Mouse (Mus musculus) urinary bladder, adult 18-20 months (tissue): ENCODE measurements around the gene Dcaf4.

Experiments
- DNase-seq, 2 experiments: peaks; one replicate each; pipeline ENCODE4 v3.0.0; 2022; ENCODE audit warnings: low spot score in 2 of 2, mixed read lengths in 2 of 2

Dcaf4 gene

DNA sequence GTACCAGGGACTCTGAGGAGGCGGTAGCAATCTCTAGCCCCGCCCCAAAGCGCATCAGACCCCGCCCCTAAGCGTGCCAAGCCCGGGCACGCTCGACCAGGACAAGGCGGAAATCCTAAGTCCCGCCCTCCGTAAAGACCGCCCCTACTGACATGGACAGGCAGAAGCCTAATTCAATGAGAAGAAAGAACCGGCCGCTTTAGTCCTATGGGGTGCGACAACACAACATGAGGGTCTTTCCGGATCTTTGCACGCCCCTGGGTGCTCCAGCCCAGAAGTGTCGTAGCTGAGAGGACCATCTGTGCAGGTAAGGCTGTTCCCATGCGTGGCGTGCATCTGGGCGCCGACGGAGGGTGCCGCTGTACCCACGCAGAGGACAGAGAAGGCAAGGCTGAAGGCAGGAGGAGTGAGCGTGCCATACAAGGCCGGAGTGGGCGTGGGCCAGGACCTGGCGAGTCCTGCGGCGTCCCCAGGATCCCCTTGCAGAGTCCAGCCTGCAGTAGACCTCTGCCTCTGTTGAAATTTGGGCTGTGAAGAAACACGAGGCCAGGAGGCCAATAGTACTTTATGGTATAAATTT is at the start of gene Dcaf4:
Gene Dcaf4, plus strand, starts transcription at position 156 of the 580 bp plus-strand sequence.
- peak; percentile 94 to 98 for DNase-seq

DNA sequence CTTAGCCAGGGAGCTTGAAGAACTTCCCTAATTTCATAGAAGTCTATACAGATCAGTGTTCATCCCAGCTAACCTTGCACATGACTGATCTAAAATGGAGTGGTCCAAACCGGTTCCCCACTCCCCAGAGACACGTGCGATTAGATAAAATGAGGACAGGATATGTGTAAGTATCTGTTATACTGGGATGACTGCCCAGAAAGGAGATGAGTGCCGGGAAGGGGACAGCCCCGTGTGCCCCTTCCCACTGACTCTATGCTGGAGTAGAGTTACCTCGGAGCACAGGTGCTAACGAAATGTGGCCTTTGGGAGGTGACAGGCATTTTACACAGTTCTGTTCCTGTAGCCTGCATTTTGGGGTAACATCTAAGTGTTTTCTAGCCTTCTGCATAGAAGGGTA is 48.5 kb upstream of the Dcaf4 start:
- no peak for DNase-seq

DNA sequence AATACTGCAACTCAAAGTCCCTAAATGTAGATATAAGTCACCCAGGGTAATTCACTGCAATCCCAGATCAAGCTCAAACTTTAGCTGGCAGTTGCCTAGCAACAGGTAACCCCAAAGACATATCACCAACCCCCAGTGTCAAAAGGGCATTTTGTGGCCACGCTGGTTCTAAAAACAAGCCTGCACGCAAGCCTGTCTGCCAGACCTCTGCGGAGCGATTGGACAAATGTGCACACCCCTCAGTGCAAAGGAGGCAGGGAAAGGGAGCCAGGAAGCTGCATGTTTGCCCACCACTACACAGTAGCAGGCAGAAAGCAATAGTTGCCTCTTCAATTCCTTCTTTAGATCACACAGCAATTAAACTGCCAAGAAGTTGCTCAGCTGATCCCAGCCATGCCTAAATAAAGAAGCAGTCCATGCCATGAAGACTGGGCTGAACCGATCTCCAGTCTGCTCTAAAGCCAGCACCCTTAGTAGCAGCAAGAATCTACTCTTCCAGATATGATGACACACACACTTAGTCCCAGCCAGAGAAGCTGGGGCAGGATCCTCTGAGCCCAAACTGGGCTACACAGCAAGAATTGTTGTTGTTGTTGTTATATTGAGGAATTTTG is 46.2 kb upstream of the Dcaf4 start:
- DNase-seq: no peak

DNA sequence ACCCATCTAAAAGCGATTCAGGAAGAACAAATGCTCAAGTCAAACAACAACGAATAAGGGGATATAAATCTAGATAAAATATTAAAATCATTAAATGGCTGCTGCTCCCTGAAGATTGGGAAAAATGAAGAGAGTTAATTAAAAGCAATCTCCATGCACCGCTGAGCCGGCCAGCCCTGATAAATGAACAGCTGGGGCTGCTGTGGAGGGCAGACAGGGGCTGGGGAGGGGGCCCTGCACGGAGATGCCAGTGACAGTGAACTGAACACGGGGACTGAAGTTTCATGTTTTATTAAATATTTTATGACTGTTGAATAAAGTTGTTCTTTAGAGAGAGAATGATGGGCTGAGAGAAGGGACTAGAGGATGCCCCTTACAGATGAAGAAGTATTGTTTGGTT is 44.8 kb upstream of the Dcaf4 start:
- DNase-seq: no peak

GRCm38 (mm10) chr12:83476277-83476676 is 44.0 kb upstream of the Dcaf4 start:
- no peak for DNase-seq

DNA sequence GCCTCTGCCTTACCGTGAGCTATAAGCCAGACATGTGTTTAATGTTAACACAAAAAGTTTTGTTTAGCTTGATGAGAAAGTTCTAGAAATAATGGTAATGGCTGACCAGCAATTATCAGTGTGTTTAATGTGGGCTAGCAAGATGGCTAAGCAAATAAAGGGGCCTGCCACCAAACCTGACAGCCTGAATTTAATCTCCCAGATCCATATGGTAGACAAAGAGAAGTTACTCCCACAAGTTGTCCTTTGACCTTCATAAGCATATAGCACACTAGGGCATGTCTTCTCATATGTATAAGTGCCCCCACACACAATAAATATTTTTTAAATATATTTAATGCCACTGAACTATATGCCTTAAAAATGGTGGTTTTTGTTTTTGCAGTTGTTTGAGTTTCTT is 41.1 kb upstream of the Dcaf4 start:
- DNase-seq: no peak

DNA sequence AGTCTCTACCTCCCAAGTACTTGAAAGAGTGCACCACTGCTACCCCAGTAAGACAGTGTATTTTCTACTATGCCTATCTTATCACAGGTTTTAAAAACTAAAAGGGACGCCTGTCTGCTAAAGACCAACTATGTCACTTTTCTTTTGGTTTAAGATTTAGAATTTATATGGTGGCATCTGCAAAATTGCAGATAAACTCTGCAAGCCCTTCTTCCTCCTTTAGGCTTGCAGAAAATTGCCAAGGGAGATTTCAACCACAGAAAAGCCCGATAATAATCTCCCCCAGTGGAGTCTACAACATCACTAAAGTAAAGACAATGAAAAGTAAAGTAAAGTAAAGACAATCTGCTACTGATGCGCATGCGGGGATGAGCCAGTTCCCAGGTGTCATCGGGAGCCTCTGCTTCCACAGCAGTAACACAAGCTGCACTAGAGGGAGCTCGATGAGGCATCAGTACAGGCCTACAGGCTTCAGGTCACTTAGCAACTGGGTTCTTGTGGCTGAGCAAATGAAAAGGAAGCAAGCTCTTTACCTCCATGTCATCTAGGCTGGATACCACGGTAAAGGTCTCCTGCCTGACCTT is 40.4 kb upstream of the Dcaf4 start:
- no peak for DNase-seq

GRCm38 (mm10) chr12:83481439-83481838 is 38.8 kb upstream of the Dcaf4 start:
- DNase-seq: no peak

DNA sequence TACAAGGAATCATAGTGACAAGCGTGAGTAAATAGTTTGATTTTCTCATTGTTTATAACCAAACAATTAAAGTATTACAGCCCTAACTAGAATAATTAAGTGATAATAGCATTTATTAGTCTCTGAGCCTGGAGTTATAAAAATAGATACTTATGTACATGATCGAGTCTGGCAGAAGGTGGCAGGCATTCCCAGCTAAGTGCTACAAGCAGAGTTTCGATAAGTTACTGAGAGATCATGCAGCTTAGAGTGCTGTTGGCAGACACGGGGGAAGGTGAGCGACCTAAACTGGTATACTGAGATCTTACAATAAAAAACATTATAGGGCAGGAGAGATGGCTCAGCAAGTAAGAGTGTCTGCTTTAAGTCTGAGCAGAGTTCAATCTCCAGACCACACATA is 36.6 kb upstream of the Dcaf4 start:
- DNase-seq: no peak

DNA sequence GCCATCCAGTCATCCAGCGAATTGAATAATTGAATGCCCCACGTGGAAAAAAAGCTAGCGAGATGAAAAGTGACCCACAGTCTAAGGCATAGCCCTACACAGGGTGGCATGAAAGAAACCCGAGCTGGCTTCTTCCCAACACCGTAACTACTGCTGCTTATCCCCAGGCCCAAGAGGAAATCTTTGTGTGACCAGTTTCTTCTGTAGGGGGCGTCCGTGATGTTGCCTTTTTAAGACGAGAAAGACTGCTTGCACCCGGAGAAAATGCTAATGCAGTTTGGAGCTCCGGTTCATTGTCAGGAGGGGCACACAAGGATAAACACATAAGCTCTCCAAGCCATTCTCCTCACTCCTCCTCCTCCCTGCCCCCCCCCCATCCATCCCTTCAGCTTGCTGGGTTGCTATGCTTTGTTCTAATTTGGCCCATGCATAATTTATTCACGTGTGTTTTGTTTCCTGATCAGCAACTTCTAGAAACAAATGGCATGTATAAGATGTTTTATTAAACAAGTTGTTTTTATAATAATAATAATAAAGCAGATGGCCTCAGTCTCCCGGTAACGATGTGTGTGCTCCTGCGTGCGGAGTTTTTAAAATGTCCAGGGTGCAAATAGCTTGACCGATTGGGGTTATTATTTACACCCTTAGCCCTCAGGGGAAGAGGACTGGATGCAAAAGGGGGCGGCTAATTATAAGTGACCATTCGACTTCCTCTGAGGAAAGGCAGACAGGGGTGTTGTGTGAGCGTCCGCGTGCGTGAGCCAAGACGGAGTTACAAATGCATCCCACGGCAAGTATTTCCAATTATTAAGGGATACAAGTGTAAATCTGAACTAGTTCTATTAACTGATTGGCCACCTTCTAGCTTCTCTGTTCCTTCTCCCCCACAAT is 35.2 kb upstream of the Dcaf4 start:
- DNase-seq: no peak

DNA sequence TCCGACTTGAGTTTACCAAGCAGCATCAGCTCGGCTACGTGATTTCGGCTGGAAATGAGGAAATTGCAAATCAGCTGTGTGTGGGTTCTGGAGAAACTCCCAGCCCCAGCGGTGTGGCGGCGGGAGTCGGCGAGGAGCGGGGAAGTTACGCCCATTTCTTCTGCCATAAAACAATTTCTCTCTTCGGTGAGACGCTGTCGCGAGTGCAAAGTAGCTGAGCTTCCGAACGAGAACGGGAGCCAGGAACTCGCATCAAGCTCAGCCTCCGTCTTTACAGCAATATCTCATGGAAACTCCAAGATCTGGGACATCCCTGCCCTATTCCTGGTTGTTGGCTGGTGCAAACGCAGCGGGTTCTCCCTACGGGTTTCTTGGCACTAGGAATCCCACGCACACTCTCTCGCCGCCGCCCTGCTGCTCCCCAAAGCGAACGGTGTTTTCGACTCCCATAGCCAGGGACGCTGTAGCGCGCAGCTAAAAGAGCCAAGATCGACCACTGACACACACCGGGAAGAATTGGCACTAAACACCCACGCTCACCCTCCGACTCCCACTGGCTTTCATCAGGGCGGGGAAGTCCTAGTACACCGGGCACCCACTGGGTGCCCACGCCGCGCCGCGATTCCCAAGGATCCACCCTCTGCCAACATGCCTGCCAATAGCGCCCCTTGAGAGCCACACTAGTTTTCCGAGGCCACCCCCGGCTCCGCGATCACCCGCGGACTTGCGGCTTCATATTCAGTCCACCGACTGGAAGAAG is 34.2 kb upstream of the Dcaf4 start:
- peak in 1 of 2 experiments; percentile 32 for DNase-seq

DNA sequence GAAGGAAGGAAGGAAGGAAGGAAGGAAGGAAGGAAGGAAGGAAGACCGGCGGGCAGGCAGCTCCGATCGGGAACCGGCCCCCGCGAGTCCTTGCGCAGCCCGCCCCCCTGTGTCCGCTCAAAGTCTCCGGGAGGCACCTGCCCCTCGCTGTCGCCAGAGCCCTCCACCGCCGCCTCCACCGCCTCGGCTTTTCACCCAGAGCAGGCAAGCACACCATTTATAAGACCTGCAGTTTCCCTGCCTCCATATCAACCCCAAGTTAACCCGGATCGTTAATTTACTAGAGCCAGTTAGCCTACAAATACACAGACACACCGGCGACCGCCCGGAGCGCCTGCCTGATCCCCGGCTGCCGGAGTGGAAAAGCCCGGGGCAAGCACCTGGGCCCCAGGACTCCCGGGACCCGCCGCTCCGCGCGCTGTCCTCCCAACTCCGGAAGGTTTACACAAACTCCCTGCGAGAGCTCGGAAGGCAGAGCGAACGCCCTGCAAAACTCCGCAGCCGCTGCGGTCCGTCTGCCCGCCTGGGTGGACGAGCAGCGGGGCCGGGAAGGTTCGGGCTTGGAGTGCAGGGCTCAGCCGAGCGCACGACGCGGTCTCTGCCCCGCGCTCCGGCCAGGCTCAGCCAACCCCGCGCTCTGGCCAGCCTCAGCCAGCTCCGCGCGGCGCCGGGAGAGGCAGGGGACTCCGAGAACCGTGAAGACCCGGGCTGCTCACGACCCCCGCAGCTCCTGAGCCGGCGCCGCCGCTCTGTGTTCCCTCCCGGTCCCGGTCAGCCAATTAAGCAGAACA is 33.4 kb upstream of the Dcaf4 start:
- DNase-seq: peak; percentile 6 to 59

DNA sequence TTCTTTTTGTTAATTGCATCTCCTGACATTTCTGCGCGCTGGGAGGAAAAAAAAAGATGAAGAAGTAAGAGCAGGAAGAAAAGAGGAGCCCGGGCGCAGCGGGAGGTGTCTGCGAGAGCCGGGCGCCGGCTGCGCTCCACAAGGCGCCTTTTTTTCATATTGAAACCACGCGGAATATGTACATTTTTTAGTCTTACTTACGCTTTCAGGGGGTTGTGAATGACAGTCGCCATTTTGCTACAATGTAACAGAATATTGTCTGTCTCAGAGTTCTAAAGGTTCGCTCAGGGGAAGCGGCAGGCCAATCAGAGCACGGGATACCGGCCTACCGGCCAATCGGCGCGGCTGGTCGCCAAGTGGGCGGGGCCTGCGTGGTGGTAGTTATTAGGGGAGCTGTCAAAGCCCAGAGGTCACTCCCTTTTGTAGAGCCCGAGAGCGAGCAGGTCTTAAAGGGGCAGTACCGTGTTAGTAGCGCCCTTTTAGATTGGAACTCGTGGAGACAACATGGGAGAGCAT is 32.7 kb upstream of the Dcaf4 start, which contains the start of gene Dpf3:
Gene Dpf3, minus strand, starts transcription at position 241 of the 516 bp plus-strand sequence.
- DNase-seq: peak; percentile 98

GRCm38 (mm10) chr12:83488211-83488941 is 31.9 kb upstream of the Dcaf4 start:
- peak in 1 of 2 experiments; percentile 31 for DNase-seq

- no peak for DNase-seq
Observed at GRCm38 (mm10) chr12:83489748-83490147, 30.5 kb upstream of the Dcaf4 start.

DNA sequence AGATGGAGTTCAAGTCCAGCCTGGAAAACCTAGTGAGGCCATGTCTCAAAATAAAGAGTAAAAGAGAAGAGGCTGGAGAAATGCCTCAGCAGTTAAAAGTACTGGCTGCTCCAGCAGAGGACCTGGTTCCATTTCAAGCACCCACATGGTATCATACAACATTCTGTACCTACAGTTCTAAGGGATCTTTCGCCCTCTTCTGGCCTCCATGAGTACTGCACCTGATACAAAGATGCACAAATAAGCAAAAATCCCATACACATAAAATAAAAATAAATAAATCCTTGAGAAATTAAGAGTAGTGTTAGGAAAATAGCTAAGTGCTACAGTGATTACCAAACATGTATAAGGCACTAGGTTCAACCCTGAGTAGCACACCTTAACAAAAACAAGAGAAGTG is 28.7 kb upstream of the Dcaf4 start:
- no peak for DNase-seq

GRCm38 (mm10) chr12:83492808-83493207 is 27.5 kb upstream of the Dcaf4 start:
- DNase-seq: no peak

- DNase-seq: no peak
Observed at GRCm38 (mm10) chr12:83494196-83494595, 26.1 kb upstream of the Dcaf4 start.

DNA sequence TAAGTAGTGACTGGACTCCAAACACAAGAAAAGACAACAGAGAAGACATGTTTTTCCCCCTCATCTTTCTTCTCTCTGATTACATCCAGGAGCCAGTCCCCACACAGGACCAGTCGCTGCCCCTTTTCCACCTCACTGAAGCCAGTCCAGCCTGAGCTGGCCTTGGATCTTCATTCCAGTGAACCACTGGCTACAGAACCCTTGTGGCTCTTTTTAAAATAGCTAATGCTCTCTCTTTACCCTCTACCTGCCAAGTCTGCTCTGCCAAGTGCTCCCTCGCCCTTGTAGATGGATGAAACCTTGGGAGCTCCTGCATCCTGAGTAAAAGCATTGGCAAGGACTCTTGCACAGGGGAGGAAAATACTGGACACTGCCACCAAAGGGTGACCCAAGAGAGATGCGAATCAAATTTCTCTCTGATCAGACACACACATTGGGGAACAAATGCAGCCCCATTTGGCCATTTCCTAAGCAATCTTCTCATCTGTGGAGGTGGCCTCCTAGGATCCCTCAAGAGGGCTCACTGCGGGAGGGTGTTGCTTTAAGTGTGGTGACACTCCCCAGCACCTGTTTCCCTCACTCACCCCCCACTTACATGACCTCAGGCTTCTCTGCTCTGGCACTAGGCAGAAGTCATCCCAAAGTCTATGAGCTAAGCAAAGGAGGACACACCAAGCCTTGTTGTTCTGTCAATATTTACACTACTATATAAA is 24.9 kb upstream of the Dcaf4 start:
- DNase-seq: no peak
